Mouse (Mus musculus) heart, adult 2 months (tissue): ENCODE measurements around the gene Tsg101. TPM values are rescaled to one million over a fixed set of nuclear protein-coding genes. Genes with fewer than 3 reads are reported as not detected.

Source experiments
- DNase-seq, 2 experiments: peaks; one replicate each; pipeline ENCODE4 v3.0.0; 2021
- H3K27ac ChIP-seq: fragments of 200-600 bp; 2 replicates; pipeline ENCODE4 v1.8.1; 2022
- H3K27me3 ChIP-seq: fragments of 200-500 bp; 2 replicates; pipeline ENCODE4 v1.6.1; 2012; ENCODE audit warnings: mild to moderate bottlenecking, low read length, inconsistent platforms, mixed read lengths; ENCODE audit not compliant: control insufficient read depth, insufficient read depth
- H3K36me3 ChIP-seq: fragments of 200-500 bp; 2 replicates; pipeline ENCODE4 v1.6.1; 2012; ENCODE audit warnings: low read length, inconsistent platforms; ENCODE audit not compliant: control insufficient read depth, insufficient read depth
- H3K4me1 ChIP-seq: fragments of 200-500 bp; 2 replicates; pipeline ENCODE4 v1.6.1; 2011; ENCODE audit warnings: low read length; ENCODE audit not compliant: control insufficient read depth, insufficient read depth
- H3K4me3 ChIP-seq: fragments of 200-600 bp; 2 replicates; pipeline ENCODE4 v1.8.1; 2022
- H3K79me2 ChIP-seq: fragments of 200-500 bp; replicated peaks from 2 replicates; pipeline ENCODE4 v1.6.1; 2012; ENCODE audit warnings: mild to moderate bottlenecking, inconsistent platforms, low read length, moderate library complexity, mixed read lengths; ENCODE audit not compliant: control insufficient read depth, insufficient read depth
- H3K9ac ChIP-seq: fragments of 200-500 bp; 2 replicates; pipeline ENCODE4 v1.6.1; 2012; ENCODE audit warnings: low read depth, mild to moderate bottlenecking, control low read depth, inconsistent platforms, low read length, mixed read lengths
- CTCF ChIP-seq: fragments of 200-600 bp; IDR thresholded peaks from 2 replicates; pipeline ENCODE4 v1.8.1; 2022; ENCODE audit warnings: antibody characterized with exemption, mild to moderate bottlenecking, moderate library complexity
- EP300 ChIP-seq: fragments of 200-500 bp; IDR thresholded peaks from 2 replicates; pipeline ENCODE4 v1.6.1; 2011; ENCODE audit warnings: low read depth, low read length, control low read depth; ENCODE audit not compliant: insufficient read depth
- POLR2A ChIP-seq: fragments of 200-500 bp; IDR thresholded peaks from 2 replicates; pipeline ENCODE4 v1.6.1; 2011; ENCODE audit warnings: mild to moderate bottlenecking, low read depth, low read length, control low read depth; ENCODE audit not compliant: insufficient read depth
- WGBS: fragments of 180-500 bp; shearing (Covaris S2); methylation state at CpG from one replicate; pipeline ENCODE4 v1.1.7; 2018; 5-methylcytosine and 5-hydroxymethylcytosine counted together
- intact Hi-C: fragments of 180-260 bp; cut with DNase I; formaldehyde crosslinking; loops from one replicate; pipeline ENCODE4 v1.15.1; 2025
- polyA plus RNA-seq: library from polyadenylated mRNA; depleted of rRNA; stranded (reverse); fragments of >200 nt; gene quantifications from 2 replicates; pipeline ENCODE4 v1.2.3, GENCODE M21; 2012
- total RNA-seq, 2 experiments: library from RNA; stranded (reverse); gene quantifications; 2 replicates each; pipeline ENCODE4 v1.2.3; 2021

Tsg101 gene
- total and polyA plus RNA-seq, 3 experiments, result 56.5 to 64.3 (median 62.5) TPM

DNA sequence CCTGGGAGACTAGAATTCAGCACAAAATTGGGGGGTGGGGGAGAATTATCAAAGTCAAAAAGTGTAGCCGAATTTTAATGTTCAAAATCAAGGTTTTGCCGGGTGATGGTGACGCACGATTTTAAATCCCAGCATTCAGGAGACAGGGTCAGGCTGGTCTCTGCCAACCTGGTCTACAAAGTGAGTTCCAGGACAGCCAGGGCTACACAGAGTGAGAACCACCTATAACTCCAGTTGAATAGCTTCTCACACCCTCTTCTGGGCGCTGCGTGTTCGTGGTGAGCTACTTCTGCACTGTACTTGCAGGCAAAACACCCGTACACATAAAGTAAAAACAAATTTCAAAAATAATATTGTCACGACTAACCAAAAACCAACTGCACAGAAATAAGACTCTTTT is 39.1 kb upstream of the Tsg101 start:
- intact Hi-C loops, result no loop called here
- Histone ChIP-seq H3K79me2 (no peaks in the 10 kb centered on the region), H3K4me3 (peak overlapping the region; percentile 80; the same call in 1 of the 2 replicates), H3K4me1 (peaks cover 6% of the 10 kb centered on the region), H3K27ac (no peak overlapping the region), H3K36me3 (no peaks in the 10 kb centered on the region), H3K9ac (0 out of 2 replicates have a peak overlapping the region, but pooled peaks have one; percentile 39), H3K27me3 (no peaks in the 10 kb centered on the region)
- WGBS, result 19% methylated on average over 9 of the region's 9 CpGs
- DNase-seq, result no peak
- TF ChIP-seq EP300 (no peak), POLR2A (no peak), CTCF (no peak)

DNA sequence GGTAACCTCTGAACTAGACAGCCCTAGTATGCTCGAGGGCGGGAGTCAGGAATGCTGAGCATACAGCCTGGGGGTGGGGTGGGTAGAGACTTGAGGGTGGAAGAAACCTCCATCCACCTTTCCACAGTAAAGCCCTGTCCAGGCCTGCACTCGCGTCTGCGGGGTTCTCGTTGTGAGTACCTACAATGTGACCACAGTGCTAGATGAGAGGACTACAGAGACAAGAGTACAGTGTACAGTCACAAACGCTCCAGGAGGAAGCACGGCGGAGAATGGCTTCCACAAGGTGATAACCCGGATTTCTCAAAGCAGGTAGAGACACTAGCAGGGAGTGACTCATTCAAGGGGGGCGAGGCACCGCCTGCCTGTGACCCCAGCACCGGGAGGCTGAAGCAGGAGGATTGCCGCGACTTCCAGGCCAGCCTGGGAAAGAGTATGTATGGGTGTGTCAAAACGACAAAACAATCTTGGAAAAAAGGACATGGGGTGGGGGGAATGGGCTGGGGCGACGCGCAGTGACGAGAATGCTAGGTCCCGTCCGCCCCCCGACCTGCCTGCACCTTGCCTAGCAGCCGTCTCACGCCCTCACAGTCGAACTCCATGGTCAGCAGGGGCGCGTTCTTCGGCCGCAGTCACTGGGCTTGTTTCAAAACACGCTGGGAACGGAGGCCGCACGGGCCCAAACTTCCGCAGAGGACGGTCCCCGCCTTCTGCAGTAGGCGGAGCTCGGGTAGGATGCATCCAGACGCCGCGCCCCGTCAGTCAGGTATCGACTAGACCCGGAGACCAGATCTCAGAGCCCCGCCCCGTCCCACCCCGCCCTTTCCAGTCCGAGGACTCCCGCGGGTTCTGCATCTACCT is 38.3 kb upstream of the Tsg101 start, which contains the start of gene Uevld:
TSS of gene Uevld (minus strand) at position 697 of the 861 bp plus-strand sequence.
- H3K27ac ChIP-seq, result peak within 1 kb of the TSS; percentile 75
- H3K9ac ChIP-seq, result peak within 1 kb of the TSS; percentile 91
- WGBS, result under 1% methylated on average over 51 of the region's 51 CpGs
- peaks cover 5% of the 10 kb centered on the region for H3K4me1 ChIP-seq
- H3K4me3 ChIP-seq, result peak within 1 kb of the TSS; percentile 80
- DNase-seq, result peak; percentile 94 to 96
- TF ChIP-seq CTCF, result peak; percentile 24
- peak; percentile 79 for TF ChIP-seq EP300
- peak; percentile 58 for TF ChIP-seq POLR2A
- intact Hi-C loops, result loop anchor here (2.0 kb wide), 1 partner anchor 39 kb away; the partner anchor contains the start of gene Tsg101
- no peaks in the 10 kb centered on the region for H3K36me3 ChIP-seq
- no peaks in the 10 kb centered on the region for H3K27me3 ChIP-seq
- H3K79me2 ChIP-seq, result no peaks in the 10 kb centered on the region

DNA sequence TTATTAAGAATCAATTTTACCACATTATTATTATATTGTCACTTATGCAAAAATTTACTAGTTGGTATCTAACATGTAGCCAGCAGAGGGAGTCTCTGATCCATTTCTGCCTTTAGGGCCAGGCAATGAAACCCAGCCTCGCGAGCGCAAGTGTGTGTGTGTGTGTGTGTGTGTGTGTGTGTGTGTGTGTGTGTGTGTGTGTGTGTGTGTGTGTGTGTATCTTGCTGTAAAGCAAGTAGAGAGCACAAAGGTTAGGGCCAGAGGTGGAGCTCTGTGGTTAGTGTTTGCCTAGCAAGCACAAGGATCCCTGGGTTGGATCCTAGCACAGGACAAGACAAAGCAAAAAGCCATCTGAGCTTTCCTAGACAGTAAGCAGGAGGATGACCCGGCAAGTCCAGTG is 16.1 kb upstream of the Tsg101 start:
- H3K36me3 ChIP-seq, result no peaks in the 10 kb centered on the region
- H3K9ac ChIP-seq, result no peak overlapping the region
- H3K27me3 ChIP-seq, result no peaks in the 10 kb centered on the region
- H3K79me2 ChIP-seq, result no peaks in the 10 kb centered on the region
- H3K27ac ChIP-seq, result no peak overlapping the region
- H3K4me1 ChIP-seq, result no peaks in the 10 kb centered on the region
- intact Hi-C loops, result no loop called here
- TF ChIP-seq CTCF (peak; percentile 60), POLR2A (no peak)
- H3K4me3 ChIP-seq, result no peak overlapping the region
- no peak for DNase-seq
- WGBS, result 34% methylated on average over 4 of the region's 4 CpGs

DNA sequence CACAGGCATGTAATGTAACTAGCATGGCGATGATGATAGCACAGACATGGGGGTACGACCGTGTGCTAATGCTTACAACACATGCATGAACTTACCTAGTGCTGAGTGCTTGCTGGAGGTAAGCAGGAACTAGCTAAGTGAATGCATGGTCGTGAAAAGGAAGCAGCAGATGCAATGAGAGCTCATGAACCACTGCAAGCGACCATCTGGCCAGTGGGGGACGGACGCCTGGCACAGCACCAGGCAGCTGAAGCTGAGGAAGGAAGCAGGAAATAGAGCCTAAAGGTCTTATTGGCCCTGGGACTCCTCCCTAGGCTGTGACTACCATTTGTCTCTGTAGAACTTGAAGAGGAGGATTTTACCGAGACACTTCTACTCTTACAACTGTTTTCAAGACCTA is 15.0 kb upstream of the Tsg101 start:
- Histone ChIP-seq H3K4me1 (no peaks in the 10 kb centered on the region), H3K9ac (no peak overlapping the region), H3K27ac (no peak overlapping the region), H3K79me2 (no peaks in the 10 kb centered on the region), H3K4me3 (no peak overlapping the region), H3K36me3 (no peaks in the 10 kb centered on the region), H3K27me3 (no peaks in the 10 kb centered on the region)
- no peak for DNase-seq
- intact Hi-C loops, result no loop called here
- 60% methylated on average over 8 of the region's 8 CpGs for WGBS
- TF ChIP-seq POLR2A, result no peak
- no peak for TF ChIP-seq CTCF
- TF ChIP-seq EP300, result no peak

DNA sequence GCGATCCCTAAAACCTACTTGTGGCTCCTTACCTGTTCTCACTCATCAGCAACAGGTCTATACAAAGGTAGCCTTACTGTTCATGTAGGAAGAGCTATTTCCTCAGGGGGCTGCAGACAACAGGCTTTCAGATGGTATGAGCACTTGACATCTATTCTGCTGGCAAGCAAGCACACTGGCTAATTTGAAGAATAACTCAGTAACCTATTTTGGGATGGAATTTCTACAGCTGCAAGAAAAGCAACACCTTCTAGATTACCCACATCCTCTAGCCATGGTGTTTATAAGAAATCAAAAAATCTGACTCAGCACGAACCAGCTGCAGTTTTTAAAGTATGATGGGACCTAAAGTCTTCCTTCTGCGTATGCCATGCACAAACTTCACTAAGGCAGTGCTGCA is 11.6 kb upstream of the Tsg101 start:
- TF ChIP-seq POLR2A, result no peak
- TF ChIP-seq EP300, result no peak
- no peak for TF ChIP-seq CTCF
- WGBS, result 94% methylated on average over 3 of the region's 3 CpGs
- no peak for DNase-seq
- H3K36me3 ChIP-seq, result no peaks in the 10 kb centered on the region
- intact Hi-C loops, result no loop called here
- H3K4me1 ChIP-seq, result no peaks in the 10 kb centered on the region
- no peak overlapping the region for H3K4me3 ChIP-seq
- H3K9ac ChIP-seq, result no peak overlapping the region
- no peaks in the 10 kb centered on the region for H3K79me2 ChIP-seq
- no peaks in the 10 kb centered on the region for H3K27me3 ChIP-seq
- no peak overlapping the region for H3K27ac ChIP-seq

DNA sequence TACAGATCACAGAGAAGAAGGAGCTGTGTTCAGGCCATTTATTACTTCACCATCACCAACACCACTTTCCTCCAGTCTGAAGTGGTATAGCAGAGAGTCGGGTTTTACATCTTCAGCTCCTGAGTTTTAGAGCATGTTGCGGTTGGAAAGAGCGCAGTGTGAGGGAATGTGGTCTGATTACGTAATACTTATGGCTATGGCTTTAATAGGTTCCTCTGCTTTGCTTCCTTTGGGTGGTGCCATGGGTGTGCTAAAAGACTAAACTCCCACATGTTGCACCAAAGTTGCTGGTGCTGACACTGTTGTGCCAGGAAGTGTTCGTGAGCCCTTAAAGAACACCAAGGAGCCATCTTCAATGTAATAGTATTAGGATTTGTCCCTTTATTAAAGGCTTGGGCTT is 8.5 kb upstream of the Tsg101 start:
- no peaks in the 10 kb centered on the region for H3K27me3 ChIP-seq
- H3K4me1 ChIP-seq, result no peaks in the 10 kb centered on the region
- no peaks in the 10 kb centered on the region for H3K79me2 ChIP-seq
- intact Hi-C loops, result no loop called here
- no peak for DNase-seq
- no peak overlapping the region for H3K27ac ChIP-seq
- no peak overlapping the region for H3K4me3 ChIP-seq
- 81% methylated on average over 5 of the region's 5 CpGs for WGBS
- H3K9ac ChIP-seq, result no peak overlapping the region
- TF ChIP-seq CTCF, result no peak
- TF ChIP-seq POLR2A, result no peak
- TF ChIP-seq EP300, result no peak
- no peaks in the 10 kb centered on the region for H3K36me3 ChIP-seq
